Mouse (Mus musculus): ENCODE measurements around the gene Pik3r1.

- TF ChIP-seq POLR2A (IDR thresholded peaks at IDR 0.05; ENCODE audit: low read depth, low read length) (no peak), CTCF (IDR thresholded peaks at IDR 0.05; ENCODE audit: extremely low read depth, insufficient read length, insufficient replicate concordance, low read depth, low read length) (no peak)
Measured at GRCm38 (mm10) chr13:101755228-101755627, 12.8 kb downstream of the Pik3r1 start.

Measured in small intestine, adult 2 months (tissue).